Mouse (Mus musculus) MEL (cell line): ENCODE results near the gene Gpd1.

ENCODE experiments used
- ETS1 ChIP-seq: IDR thresholded peaks from 2 replicates; pipeline ENCODE4 v1.6.1; 2012; ENCODE audit warnings: low read depth, mild to moderate bottlenecking, inconsistent platforms, low read length, improper control_type of control experiment, moderate library complexity
- KAT2A ChIP-seq: conservative IDR thresholded peaks from 2 replicates; pipeline ENCODE4 v1.6.1; 2012; ENCODE audit warnings: low read depth, low read length, improper control_type of control experiment, inconsistent platforms
- MAFK ChIP-seq: IDR thresholded peaks from 2 replicates; pipeline ENCODE4 v1.6.1; 2011; ENCODE audit warnings: low read depth, mild to moderate bottlenecking, low read length, improper control_type of control experiment, borderline replicate concordance
- MAX ChIP-seq: IDR thresholded peaks from 2 replicates; pipeline ENCODE4 v1.6.1; 2011; ENCODE audit warnings: low read length, improper control_type of control experiment
- POLR2A ChIP-seq, 2 experiments: IDR thresholded peaks; 2 replicates each; pipeline ENCODE4 v1.6.1; 2011 to 2012; ENCODE audit warnings: low read length in 2 of 2, mild to moderate bottlenecking in 2 of 2, control low read depth in 1 of 2, improper control_type of control experiment in 1 of 2, low read depth in 1 of 2, moderate library complexity in 1 of 2; ENCODE audit not compliant: control insufficient read depth in 1 of 2, insufficient read depth in 1 of 2, poor library complexity in 1 of 2

DNA sequence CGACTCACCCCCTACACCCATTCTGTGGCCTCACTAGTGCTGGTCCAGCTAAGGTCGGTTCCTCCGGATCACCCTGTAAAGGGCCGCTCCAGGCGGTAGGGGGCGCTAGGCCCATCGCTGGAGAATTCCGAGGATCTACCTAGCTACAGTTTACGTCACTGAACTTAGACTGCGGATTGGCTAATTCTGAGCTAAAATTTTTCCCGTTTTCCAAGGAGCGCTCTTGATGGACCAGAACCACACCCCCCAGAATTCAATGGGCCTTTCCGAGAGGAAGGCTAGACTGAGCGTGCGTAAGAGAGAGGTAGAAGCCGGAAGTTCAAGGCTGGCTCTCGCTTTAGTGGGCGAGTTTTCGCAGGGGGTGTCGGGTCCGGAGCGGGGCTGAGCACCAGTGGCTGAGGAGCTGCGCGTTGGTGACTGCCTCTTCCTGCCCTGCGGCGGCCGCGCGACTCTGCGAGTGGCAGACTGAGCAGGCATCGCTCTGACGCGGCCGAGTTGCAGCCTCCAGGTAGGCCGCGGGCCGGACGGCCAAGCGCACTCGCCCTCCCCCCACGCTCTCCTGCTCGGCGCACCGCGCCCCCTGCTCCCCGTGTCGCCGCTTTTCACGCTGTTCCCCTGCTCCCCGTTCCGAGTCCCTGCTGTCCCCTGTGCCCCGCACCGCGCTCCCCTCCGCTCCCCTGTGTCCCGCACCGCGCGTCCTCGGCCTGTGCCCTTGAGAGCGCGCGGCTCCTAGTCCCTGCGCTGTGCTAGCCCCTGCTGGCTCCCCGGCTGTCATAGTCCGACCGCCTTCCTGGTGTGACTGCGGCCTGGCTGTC, 8.2 kb downstream of the Gpd1 start, which contains the start of gene Cox14:
- TF ChIP-seq MAFK: no peak
- TF ChIP-seq MAX: peak; percentile 86
- peak; percentile 96 to 98 for TF ChIP-seq POLR2A (IDR thresholded peaks at IDR 0.05; ENCODE audit: control insufficient read depth in 1 of 2, insufficient read depth in 1 of 2, low read depth in 1 of 2, low read length in 2 of 2, poor library complexity in 1 of 2)
- TF ChIP-seq KAT2A: peak; percentile 88
- TF ChIP-seq ETS1: peak; percentile 48; the same call in 1 of the 2 replicates
